ENCODE assay signal across 31 mouse cellular contexts in genomic region chr3:30964216-30964615, GRCm38 (mm10).
"Had no signal": no experiment of that assay in that cellular context is flagged by ENCODE, and none has a peak within 500 bp of the region (broad histone marks: within the 10 kb centered on the region; RNA-seq: fewer than 3 reads in every experiment).

No protein-coding gene starts in this region.

- H3K27ac ChIP-seq: limb, embryonic 10.5 days; limb, embryonic 12.5 days; limb, embryonic 13.5 days; limb, embryonic 15.5 days; liver, embryonic 12.5 days; liver, embryonic 13.5 days; liver, embryonic 14.5 days; liver, embryonic 15.5 days; lung, embryonic 15.5 days; macrophage; midbrain, embryonic 10.5 days; midbrain, embryonic 12.5 days; midbrain, embryonic 13.5 days; midbrain, embryonic 15.5 days had no signal

- H3K4me3 ChIP-seq: limb, embryonic 10.5 days; limb, embryonic 12.5 days; limb, embryonic 13.5 days; limb, embryonic 15.5 days; liver, embryonic 12.5 days; liver, embryonic 13.5 days; liver, embryonic 15.5 days; lung, embryonic 15.5 days; megakaryocyte, embryonic 14.5 days; midbrain, embryonic 10.5 days; midbrain, embryonic 12.5 days; midbrain, embryonic 13.5 days; midbrain, embryonic 15.5 days; myocyte had no signal

- H3K9me3 ChIP-seq: limb, embryonic 10.5 days; limb, embryonic 13.5 days; limb, embryonic 15.5 days; liver, embryonic 13.5 days; liver, embryonic 15.5 days; lung, embryonic 15.5 days; megakaryocyte, embryonic 14.5 days; midbrain, embryonic 12.5 days; midbrain, embryonic 13.5 days; midbrain, embryonic 15.5 days had no signal

- ATAC-seq: liver, embryonic 12.5 days; liver, postnatal 0 days; lung, postnatal 0 days; midbrain, embryonic 13.5 days; midbrain, embryonic 15.5 days; midbrain, embryonic 16.5 days had no signal

- H3K27me3 ChIP-seq: limb, embryonic 12.5 days; limb, embryonic 13.5 days; limb, embryonic 15.5 days; liver, embryonic 12.5 days; liver, embryonic 13.5 days; liver, embryonic 15.5 days; lung, embryonic 15.5 days; megakaryocyte, embryonic 14.5 days; midbrain, embryonic 12.5 days; midbrain, embryonic 13.5 days; midbrain, embryonic 15.5 days had no signal

- H3K9ac ChIP-seq: limb, embryonic 12.5 days; limb, embryonic 13.5 days; limb, embryonic 15.5 days; liver, embryonic 12.5 days; liver, embryonic 13.5 days; liver, embryonic 14.5 days; liver, embryonic 15.5 days; liver, postnatal 0 days; lung, embryonic 14.5 days; lung, embryonic 15.5 days; midbrain, embryonic 12.5 days; midbrain, embryonic 13.5 days; midbrain, embryonic 15.5 days had no signal

- DNase-seq: left cerebral cortex, postnatal 4 days; liver; liver, embryonic 13.5 days; liver, postnatal 0 days; lung, adult 18-20 months; lung, adult 2 months; lung, embryonic 14.5 days; lung, postnatal 10 days; lung, postnatal 14 days; lung, postnatal 36 days; lung, postnatal 4 days; midbrain, embryonic 14.5 days had no signal

- H3K4me2 ChIP-seq: limb, embryonic 12.5 days; limb, embryonic 13.5 days; limb, embryonic 15.5 days; liver, embryonic 11.5 days; liver, embryonic 12.5 days; liver, embryonic 13.5 days; liver, embryonic 15.5 days; lung, embryonic 14.5 days; lung, embryonic 15.5 days; midbrain, embryonic 11.5 days; midbrain, embryonic 12.5 days; midbrain, embryonic 13.5 days; midbrain, embryonic 15.5 days had no signal
